Mouse (Mus musculus): ENCODE data around the gene Atg10. TPM values are rescaled to one million over a fixed set of nuclear protein-coding genes. Genes with fewer than 3 reads are reported as not detected.

The Atg10 gene
- polyA plus RNA-seq, 1 experiment from 2014 or later, result 13.0 TPM

DNA sequence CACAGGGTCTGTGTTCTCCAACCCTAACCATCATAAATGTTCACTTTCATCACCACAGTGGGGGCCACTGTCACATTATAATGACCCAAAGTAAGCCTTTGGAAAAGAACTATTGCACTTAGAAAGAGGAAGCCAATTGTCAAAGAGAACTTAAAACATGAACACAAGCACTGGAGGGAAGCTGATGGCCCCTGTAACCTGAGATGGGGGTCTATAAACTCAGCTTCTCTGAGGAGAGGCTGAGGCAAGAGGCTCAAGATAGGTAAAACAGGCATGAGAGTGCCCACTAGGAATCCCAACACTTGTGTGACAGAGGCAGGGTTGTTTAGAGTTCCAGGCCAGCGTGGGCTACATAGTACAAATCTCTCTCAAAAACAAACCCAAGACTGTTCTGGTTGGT, 705 bp downstream of the Atg10 start:
- no peaks in the 10 kb centered on the region for H3K27me3 ChIP-seq (ENCODE audit: control insufficient read depth, insufficient read depth, low read length)
- peak overlapping the region; percentile 49; the same call in 1 of the 2 replicates for H3K4me2 ChIP-seq (ENCODE audit: low read depth, low read length, severe bottlenecking)
- DNase-seq (ENCODE audit: low spot score) (no peak), ATAC-seq (replicated peaks; ENCODE audit: low FRiP score) (no peak)
- H3K4me1 ChIP-seq (replicated peaks; ENCODE audit: control insufficient read depth, insufficient read depth, low read length), result peaks cover 3% of the 10 kb centered on the region; the same call in 1 of the 2 replicates
- H3K9ac ChIP-seq (ENCODE audit: low read length), result peak overlapping the region; percentile 79; the same call in 1 of the 2 replicates
- no peaks in the 10 kb centered on the region for H3K9me3 ChIP-seq (ENCODE audit: control insufficient read depth, low read length)
- WGBS, result 54% methylated on average over 1 of the region's 1 CpGs
- H3K36me3 ChIP-seq (ENCODE audit: control insufficient read depth, insufficient read depth, low read length), result no peaks in the 10 kb centered on the region
- peak overlapping the region; percentile 66 for H3K4me3 ChIP-seq (ENCODE audit: low read depth, low read length)
- H3K27ac ChIP-seq (ENCODE audit: low read depth, low read length), result peak overlapping the region; percentile 44; the same call in 1 of the 2 replicates

GRCm38 (mm10) chr13:91221696-91222095, 2.1 kb downstream of the Atg10 start:
- H3K4me2 ChIP-seq (ENCODE audit: low read depth, low read length, severe bottlenecking), result no peak overlapping the region
- H3K27ac ChIP-seq (ENCODE audit: low read depth, low read length), result no peak overlapping the region
- DNase-seq (ENCODE audit: low spot score) (no peak), ATAC-seq (replicated peaks; ENCODE audit: low FRiP score) (no peak)
- no peak overlapping the region for H3K4me3 ChIP-seq (ENCODE audit: low read depth, low read length)
- WGBS, result 88% methylated on average over 4 of the region's 4 CpGs
- no peaks in the 10 kb centered on the region for H3K9me3 ChIP-seq (ENCODE audit: control insufficient read depth, low read length)
- no peaks in the 10 kb centered on the region for H3K36me3 ChIP-seq (ENCODE audit: control insufficient read depth, insufficient read depth, low read length)
- no peak overlapping the region for H3K9ac ChIP-seq (ENCODE audit: low read length)
- H3K27me3 ChIP-seq (ENCODE audit: control insufficient read depth, insufficient read depth, low read length), result no peaks in the 10 kb centered on the region
- peaks cover 3% of the 10 kb centered on the region; the same call in 1 of the 2 replicates for H3K4me1 ChIP-seq (replicated peaks; ENCODE audit: control insufficient read depth, insufficient read depth, low read length)

GRCm38 (mm10) chr13:91217691-91218090, 6.1 kb downstream of the Atg10 start:
- no peaks in the 10 kb centered on the region for H3K36me3 ChIP-seq (ENCODE audit: control insufficient read depth, insufficient read depth, low read length)
- H3K4me1 ChIP-seq (replicated peaks; ENCODE audit: control insufficient read depth, insufficient read depth, low read length), result no peaks in the 10 kb centered on the region
- no peak overlapping the region for H3K27ac ChIP-seq (ENCODE audit: low read depth, low read length)
- DNase-seq (ENCODE audit: low spot score) (no peak), ATAC-seq (replicated peaks; ENCODE audit: low FRiP score) (no peak)
- no peaks in the 10 kb centered on the region for H3K9me3 ChIP-seq (ENCODE audit: control insufficient read depth, low read length)
- H3K27me3 ChIP-seq (ENCODE audit: control insufficient read depth, insufficient read depth, low read length), result no peaks in the 10 kb centered on the region
- no peak overlapping the region for H3K9ac ChIP-seq (ENCODE audit: low read length)
- no peak overlapping the region for H3K4me2 ChIP-seq (ENCODE audit: low read depth, low read length, severe bottlenecking)
- no peak overlapping the region for H3K4me3 ChIP-seq (ENCODE audit: low read depth, low read length)
- WGBS, result 84% methylated on average over 2 of the region's 2 CpGs

DNA sequence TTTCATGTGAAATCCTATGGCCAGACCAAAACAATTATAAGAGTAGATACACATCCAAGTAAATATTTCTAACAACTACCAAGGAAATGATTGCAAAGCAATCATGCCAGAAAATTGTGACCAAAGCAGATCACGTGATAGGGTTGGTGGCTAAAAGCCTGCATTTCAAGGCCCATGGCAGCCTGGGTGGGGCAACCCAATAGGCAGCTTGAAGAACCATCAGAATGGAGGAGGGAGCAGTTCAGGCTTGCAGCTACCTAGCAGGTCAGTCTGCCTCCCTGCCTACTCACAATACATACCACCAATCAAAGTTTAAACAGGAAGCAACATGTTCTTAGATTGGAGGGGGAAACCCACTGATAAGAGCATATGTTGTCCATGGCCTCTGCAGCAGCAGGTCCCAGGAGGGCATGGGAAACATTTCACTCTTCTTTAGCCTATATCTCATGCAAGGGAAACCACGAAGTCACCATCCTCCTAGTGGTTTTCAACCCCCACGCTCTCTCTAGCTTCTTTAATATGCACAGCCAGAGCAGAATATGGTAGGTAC, 7.0 kb downstream of the Atg10 start:
- ATAC-seq (replicated peaks; ENCODE audit: low FRiP score), result no peak

DNA sequence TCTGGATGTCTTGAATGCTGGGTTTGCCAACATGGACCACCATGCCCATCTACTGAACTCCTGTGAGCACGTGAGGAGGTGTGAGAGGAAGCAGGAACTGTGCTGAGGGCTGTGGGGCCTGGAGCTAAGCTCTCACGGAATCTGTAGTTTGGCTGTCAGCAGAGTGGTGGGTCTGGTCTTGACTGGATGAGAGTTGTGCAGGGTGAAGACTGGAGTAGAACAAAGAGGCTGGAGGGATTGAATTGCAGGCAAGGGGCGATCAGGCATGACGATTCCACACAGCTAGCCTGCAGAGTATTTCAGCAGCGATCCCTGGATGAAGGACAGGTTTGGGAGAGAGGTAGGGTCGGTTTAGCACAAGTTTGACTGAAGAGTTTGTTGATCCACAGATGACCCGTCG, 10.8 kb downstream of the Atg10 start:
- Histone ChIP-seq H3K9me3 (ENCODE audit: control insufficient read depth, low read length) (no peaks in the 10 kb centered on the region), H3K9ac (ENCODE audit: low read length) (no peak overlapping the region), H3K4me3 (ENCODE audit: low read depth, low read length) (no peak overlapping the region), H3K36me3 (ENCODE audit: control insufficient read depth, insufficient read depth, low read length) (no peaks in the 10 kb centered on the region), H3K27me3 (ENCODE audit: control insufficient read depth, insufficient read depth, low read length) (no peaks in the 10 kb centered on the region), H3K4me2 (ENCODE audit: low read depth, low read length, severe bottlenecking) (no peak overlapping the region), H3K4me1 (replicated peaks; ENCODE audit: control insufficient read depth, insufficient read depth, low read length) (no peaks in the 10 kb centered on the region), H3K27ac (ENCODE audit: low read depth, low read length) (no peak overlapping the region)
- no peak for ATAC-seq (replicated peaks; ENCODE audit: low FRiP score)
- 70% methylated on average over 8 of the region's 8 CpGs for WGBS
- DNase-seq (ENCODE audit: low spot score), result no peak

More for the DNA sequence above, 7.0 kb downstream of the Atg10 start:
- Histone ChIP-seq H3K4me2 (ENCODE audit: low read depth, low read length, severe bottlenecking) (no peak overlapping the region), H3K27ac (ENCODE audit: low read depth, low read length) (no peak overlapping the region), H3K4me1 (replicated peaks; ENCODE audit: control insufficient read depth, insufficient read depth, low read length) (no peaks in the 10 kb centered on the region), H3K9ac (ENCODE audit: low read length) (no peak overlapping the region), H3K4me3 (ENCODE audit: low read depth, low read length) (no peak overlapping the region), H3K36me3 (ENCODE audit: control insufficient read depth, insufficient read depth, low read length) (no peaks in the 10 kb centered on the region), H3K9me3 (ENCODE audit: control insufficient read depth, low read length) (no peaks in the 10 kb centered on the region), H3K27me3 (ENCODE audit: control insufficient read depth, insufficient read depth, low read length) (no peaks in the 10 kb centered on the region)
- DNase-seq (ENCODE audit: low spot score), result no peak
- WGBS, result 93% methylated on average over 3 of the region's 3 CpGs

DNA sequence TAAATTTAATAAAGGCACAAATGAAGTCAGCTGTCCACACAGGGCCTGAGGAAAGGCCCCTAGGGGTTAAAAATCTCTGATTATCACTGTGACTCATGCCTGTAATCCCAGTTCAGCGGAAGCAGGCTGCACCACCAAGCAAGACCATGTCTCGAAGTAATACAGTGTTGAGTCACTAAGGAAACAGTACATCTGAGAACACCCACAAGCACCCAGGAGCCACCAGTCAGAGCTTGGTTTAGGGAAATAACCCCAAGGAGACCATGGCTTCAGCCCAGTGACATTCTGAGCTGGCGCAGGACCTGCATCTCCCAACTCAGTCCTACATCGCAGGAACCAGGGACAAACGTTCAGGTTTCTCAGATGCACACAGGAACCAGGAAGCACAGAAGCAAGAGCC, 17.5 kb downstream of the Atg10 start:
- no peaks in the 10 kb centered on the region for H3K9me3 ChIP-seq (ENCODE audit: control insufficient read depth, low read length)
- H3K4me2 ChIP-seq (ENCODE audit: low read depth, low read length, severe bottlenecking), result no peak overlapping the region
- no peak overlapping the region for H3K9ac ChIP-seq (ENCODE audit: low read length)
- no peak overlapping the region for H3K27ac ChIP-seq (ENCODE audit: low read depth, low read length)
- no peaks in the 10 kb centered on the region for H3K27me3 ChIP-seq (ENCODE audit: control insufficient read depth, insufficient read depth, low read length)
- 89% methylated on average over 5 of the region's 5 CpGs for WGBS
- H3K36me3 ChIP-seq (ENCODE audit: control insufficient read depth, insufficient read depth, low read length), result no peaks in the 10 kb centered on the region
- no peak for ATAC-seq (replicated peaks; ENCODE audit: low FRiP score)
- no peak overlapping the region for H3K4me3 ChIP-seq (ENCODE audit: low read depth, low read length)
- no peak for DNase-seq (ENCODE audit: low spot score)
- no peaks in the 10 kb centered on the region for H3K4me1 ChIP-seq (replicated peaks; ENCODE audit: control insufficient read depth, insufficient read depth, low read length)

- H3K4me2 ChIP-seq (ENCODE audit: low read depth, low read length, severe bottlenecking), result no peak overlapping the region
- 73% methylated on average over 7 of the region's 7 CpGs for WGBS
- no peak overlapping the region for H3K4me3 ChIP-seq (ENCODE audit: low read depth, low read length)
- no peaks in the 10 kb centered on the region for H3K27me3 ChIP-seq (ENCODE audit: control insufficient read depth, insufficient read depth, low read length)
- no peaks in the 10 kb centered on the region for H3K36me3 ChIP-seq (ENCODE audit: control insufficient read depth, insufficient read depth, low read length)
- DNase-seq (ENCODE audit: low spot score), result no peak
- ATAC-seq (replicated peaks; ENCODE audit: low FRiP score), result no peak
- no peaks in the 10 kb centered on the region for H3K4me1 ChIP-seq (replicated peaks; ENCODE audit: control insufficient read depth, insufficient read depth, low read length)
- no peak overlapping the region for H3K27ac ChIP-seq (ENCODE audit: low read depth, low read length)
- H3K9ac ChIP-seq (ENCODE audit: low read length), result no peak overlapping the region
- no peaks in the 10 kb centered on the region for H3K9me3 ChIP-seq (ENCODE audit: control insufficient read depth, low read length)
Measured at GRCm38 (mm10) chr13:91202564-91202963, 21.2 kb downstream of the Atg10 start.

DNA sequence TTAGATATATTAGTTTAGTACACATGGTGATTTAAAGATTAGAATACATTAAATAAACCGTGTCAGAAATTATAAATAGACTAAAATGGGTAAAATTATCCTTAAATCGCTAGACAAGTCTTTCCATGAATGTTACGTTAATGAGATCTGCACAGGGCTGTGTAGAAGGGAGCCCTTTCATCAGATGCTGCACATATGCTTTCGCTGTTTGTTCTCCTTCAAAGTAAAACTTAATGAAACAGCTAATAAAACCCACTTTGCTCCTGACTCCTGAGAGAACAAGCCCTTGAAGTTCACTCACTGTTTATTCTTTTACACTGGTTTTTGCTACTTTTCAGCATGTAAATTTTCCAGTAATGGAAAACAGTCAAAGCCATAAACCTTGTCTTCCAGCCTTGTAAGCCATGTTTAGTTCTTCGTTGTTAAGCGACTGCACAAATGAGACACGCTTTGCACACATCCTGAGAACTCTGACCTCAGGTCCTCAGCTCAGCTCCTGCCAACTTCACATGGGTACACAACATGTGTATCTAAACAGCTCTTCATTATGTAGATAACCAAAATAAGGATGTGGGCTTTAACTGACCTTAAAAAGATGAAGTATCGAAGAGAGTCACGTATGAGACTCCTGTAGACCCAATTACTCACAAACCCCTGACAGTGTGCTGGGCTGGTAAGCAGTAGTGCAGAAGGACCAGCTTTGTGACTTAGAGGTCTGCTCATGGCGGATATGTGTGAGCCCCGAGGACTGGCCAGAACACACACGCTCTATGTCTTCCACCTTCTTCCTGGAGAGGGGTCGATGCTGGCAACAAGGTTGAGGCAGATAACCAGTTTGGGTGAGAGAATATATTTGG, 36.2 kb downstream of the Atg10 start:
- no peak overlapping the region for H3K4me3 ChIP-seq (ENCODE audit: low read depth, low read length)
- no peaks in the 10 kb centered on the region for H3K27me3 ChIP-seq (ENCODE audit: control insufficient read depth, insufficient read depth, low read length)
- H3K36me3 ChIP-seq (ENCODE audit: control insufficient read depth, insufficient read depth, low read length), result no peaks in the 10 kb centered on the region
- H3K9ac ChIP-seq (ENCODE audit: low read length), result no peak overlapping the region
- ATAC-seq (replicated peaks; ENCODE audit: low FRiP score) (no peak), DNase-seq (ENCODE audit: low spot score) (no peak)
- no peaks in the 10 kb centered on the region for H3K9me3 ChIP-seq (ENCODE audit: control insufficient read depth, low read length)
- no peak overlapping the region for H3K27ac ChIP-seq (ENCODE audit: low read depth, low read length)
- WGBS, result 91% methylated on average over 13 of the region's 13 CpGs
- no peak overlapping the region for H3K4me2 ChIP-seq (ENCODE audit: low read depth, low read length, severe bottlenecking)
- H3K4me1 ChIP-seq (replicated peaks; ENCODE audit: control insufficient read depth, insufficient read depth, low read length), result no peaks in the 10 kb centered on the region

All from forebrain, embryonic 11.5 days (tissue).